Mouse (Mus musculus) right cerebral cortex, postnatal 4 days (tissue): ENCODE measurements around the gene Lipt1.

Source experiments
- DNase-seq: peaks from one replicate; pipeline ENCODE4 v3.0.0-alpha.2; 2022

The Lipt1 gene

DNA sequence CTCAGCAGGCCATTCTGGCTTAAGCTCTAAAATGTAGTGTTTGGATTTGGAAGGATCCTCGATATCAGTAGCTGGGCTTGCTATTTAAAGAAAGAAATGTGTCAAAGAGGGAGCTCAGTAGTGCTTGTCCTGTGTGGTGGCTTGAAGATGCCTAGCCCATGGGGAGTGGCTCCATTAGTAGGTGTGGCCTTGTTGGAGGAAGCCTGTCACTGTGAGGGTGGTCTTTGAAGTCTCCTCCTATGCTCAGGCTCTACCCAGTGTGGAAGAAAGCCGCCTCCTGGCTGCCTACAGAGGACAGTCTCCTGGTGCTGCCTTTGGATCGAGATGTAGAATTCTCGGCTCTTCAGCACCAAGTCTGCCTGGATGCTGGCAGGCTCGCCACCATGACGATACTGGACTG is 28.8 kb downstream of the Lipt1 start:
- no peak for DNase-seq

DNA sequence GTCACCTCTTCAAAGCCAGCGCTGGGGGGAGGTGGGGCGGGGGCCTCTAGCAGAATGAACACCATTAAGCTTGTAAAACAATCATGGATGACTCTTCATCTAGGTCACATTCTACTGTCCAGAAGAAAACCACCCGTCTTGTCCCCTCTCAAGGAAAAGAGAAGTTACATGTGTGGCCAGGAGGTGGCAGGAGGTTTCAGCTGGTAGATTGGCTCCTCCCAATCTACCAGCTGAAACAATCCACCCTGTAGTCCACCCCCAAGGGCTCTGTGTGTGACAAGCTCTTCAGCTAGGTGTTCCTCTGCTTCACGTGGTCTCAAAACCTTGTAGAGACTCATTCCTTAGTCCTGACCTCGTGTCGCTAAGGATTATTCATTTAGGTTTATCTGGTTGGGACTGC is 31.6 kb downstream of the Lipt1 start:
- DNase-seq = peak; percentile 23

DNA sequence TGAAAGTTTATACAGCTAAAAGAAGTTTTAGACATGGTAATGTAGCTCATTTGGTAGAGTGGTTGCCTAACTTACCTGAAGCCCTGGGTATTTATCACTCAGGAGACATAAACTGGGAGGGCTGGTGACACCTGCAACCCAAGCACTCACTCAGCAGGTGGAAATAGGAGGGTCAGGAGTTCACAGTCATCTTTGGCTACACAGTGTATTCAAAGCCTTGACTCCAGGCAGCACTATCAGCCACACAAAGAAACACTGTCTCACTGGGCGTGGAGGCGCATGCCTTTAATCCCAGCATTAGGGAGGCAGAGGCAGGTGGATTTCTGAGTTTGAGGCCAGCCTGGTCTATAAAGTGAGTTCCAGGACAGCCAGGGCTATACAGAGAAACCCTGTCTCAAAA is 41.2 kb downstream of the Lipt1 start:
- no peak for DNase-seq

DNA sequence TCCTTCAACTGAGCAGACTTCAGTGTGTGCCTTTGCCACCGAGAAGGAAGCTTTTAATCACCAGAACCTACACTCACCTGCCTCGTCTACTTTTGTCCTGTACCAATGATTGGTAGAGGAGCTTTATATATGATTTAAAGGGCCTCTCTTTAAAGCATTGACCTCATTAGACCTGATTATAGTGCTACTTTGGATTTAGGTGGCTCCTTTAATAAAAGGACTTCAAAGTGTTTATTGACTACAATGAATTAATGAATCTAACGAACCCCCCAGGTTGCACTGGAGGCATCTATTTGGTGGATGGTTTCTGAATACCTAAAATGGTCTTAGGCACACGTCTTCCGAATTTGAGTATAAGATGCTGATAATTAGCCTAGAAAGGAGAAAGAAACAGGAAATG is 44.9 kb downstream of the Lipt1 start, which contains the start of gene Lyg2:
Gene Lyg2 (minus strand): TSS at position 101 of the 400 bp plus-strand sequence.
- no peak for DNase-seq

DNA sequence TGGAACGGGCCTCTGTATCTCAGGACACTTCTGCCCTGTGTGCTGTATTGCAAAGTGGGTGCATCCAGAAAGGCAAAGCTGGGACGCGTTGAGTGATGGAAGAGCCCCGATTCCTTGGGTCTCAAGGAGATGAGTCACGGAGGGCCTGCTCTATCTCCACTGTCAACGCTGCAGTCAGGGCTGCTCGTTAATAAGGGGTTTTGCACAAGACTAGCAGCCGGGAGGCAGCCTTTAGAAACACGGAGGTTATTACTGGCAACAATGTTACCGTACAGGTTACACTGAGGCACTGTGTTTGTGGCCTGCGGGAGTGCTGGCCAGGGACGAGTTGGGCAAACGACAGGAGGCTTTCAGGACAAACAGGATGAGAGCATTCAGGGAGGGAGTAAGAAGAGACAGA is 46.1 kb downstream of the Lipt1 start:
- no peak for DNase-seq

DNA sequence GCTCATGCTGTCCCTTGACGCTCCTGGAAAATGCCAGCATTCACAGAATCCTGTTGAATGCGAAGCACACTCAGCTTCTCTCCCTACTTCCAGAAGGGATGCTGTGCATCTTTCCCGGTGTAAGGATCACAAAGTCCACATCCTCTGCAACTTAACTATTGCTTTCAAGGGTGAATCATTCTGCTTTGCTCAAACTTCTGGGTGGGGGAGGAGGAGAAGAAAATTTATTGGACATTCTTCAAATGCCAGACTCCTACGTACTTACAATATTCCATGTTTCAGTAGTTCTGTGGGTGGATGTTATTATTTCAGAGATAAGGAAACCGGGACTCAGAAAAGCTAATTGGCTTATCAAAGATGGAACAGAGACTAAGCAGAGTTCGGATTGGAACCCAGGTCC is 46.6 kb downstream of the Lipt1 start:
- DNase-seq = no peak

DNA sequence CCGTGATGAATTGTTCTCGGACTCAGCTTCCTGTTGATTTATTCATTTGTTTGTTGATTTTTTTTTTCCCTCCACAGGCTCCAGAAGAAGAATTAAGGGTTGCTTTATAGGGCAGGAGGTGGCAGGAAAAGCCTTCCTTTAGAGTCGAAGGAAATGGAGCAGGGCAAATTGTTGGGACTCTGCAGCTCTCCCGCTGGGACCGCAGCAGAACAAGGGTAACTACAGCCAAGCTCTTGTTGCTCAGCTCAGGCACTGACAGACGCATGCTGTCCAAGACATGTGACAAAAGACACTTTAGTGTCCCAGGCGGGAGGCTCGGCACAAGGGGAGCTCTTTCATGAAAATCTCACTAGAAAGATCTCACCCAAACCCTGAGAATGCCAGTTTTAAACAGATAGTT is 51.0 kb downstream of the Lipt1 start:
- DNase-seq = no peak
